Mouse (Mus musculus): Measurements from ENCODE around the gene Mrpl28.
A peak's percentile ranks its signal among the peaks of the same experiment; 100 is the strongest.
"Not testable (repeated sequence)": the region's sequence is repeated elsewhere in the genome, so short reads cannot be mapped to it uniquely, and the experiment has no call there.

Mrpl28 gene

DNA sequence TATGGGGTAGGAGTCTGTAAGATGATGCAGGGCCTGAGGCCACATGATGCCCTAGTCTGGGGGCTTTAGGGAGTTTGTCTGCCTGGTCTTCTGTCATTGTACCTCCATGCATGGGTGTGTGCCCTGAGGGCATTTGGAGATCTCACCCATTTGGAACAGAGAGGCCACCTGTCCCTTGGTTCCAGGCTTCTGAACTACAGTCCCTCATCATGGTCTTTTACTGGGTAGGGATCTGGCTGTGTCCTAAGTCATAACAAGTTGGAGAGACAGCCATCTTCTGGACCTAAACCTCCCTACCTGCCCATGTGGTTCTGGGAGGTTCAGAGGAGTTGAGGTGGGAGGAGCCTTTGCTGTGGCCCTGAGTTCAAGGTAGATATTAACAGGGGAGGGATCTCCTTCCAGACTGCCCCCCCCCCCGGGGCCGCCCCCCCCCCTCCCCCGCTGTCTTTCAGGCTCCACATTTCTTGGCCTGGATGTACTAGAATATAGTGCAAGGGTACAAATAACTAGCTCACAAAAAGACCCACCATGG, 7.3 kb upstream of the Mrpl28 start:
- no peak for DNase-seq (ENCODE audit: low spot score)

DNA sequence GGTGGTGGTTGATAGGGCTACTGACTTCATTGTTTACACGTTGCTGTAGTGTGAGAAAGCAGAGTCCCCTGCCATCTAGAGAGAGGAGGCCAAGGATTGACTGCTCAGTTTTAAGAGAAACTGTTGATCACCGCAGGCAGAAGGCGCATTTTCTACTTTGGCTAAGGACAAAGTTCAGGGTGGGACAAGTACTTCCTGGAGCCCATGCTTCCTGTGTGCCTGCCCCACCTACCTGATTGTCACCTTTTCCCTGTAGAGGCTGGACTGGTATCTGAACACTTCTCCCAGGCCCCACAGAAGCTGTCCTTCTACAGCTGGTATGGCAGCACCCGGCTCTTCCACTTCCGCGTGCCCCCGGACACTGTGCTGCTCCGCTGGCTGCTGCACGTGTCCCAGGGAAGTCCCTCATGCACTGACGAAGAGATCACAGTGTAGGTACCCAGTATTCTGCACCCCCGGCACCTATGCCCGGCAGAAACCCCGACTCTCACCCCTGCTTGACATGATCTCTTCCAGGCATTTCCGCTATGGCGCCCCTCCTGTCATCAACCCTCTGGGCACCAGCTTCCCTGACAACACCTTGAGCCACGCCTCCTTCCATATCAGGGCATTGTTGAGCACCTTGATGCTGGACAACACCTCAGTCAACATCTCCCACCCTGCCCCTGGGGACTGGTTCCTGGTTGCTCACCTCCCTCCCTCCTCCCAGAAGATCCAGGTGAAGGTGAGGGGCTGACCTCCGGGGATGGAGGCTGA, 6.6 kb upstream of the Mrpl28 start:
- no peak for DNase-seq (ENCODE audit: low spot score)

DNA sequence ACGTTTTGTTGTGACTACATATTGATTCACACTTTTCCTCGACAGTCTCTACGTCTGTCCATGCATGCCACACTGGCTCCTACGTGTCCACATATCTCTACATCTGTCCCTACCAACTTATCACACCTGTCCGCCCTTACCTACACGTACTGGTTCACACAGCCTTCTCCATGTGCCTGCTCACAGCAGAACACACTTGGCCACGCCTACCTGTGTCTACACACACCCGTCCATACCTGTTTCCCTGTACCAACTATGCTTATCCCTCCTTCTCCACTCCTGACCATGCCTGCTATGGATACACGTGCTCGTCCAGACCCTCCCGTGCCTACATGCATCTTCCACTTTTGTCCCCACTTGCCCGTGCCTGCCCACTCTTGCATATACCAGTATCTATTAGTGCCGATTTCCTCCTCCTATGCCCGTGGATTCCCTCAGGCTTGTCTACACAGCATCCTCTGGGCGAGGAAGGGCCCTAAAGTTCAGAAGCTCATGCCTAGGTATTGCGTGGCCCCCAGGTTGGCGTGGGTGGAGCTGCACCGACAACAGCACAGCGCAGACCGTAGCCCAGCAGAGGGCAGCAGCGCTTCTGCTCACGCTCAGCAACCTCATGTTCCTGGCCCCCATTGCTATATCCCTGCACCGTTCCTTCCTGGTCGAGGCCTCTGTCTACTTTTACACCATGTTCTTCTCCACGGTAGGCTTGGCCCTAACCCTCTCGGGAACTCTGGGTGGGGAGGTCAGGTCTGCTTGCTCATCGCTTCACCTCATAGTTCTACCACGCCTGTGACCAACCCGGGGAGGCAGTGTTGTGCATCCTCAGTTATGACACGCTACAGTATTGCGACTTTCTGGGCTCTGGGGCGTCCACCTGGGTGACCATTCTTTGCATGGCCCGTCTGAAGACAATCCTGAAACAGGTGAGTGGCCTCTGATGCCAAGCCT, 3.3 kb upstream of the Mrpl28 start:
- no peak for DNase-seq (ENCODE audit: low spot score)

DNA sequence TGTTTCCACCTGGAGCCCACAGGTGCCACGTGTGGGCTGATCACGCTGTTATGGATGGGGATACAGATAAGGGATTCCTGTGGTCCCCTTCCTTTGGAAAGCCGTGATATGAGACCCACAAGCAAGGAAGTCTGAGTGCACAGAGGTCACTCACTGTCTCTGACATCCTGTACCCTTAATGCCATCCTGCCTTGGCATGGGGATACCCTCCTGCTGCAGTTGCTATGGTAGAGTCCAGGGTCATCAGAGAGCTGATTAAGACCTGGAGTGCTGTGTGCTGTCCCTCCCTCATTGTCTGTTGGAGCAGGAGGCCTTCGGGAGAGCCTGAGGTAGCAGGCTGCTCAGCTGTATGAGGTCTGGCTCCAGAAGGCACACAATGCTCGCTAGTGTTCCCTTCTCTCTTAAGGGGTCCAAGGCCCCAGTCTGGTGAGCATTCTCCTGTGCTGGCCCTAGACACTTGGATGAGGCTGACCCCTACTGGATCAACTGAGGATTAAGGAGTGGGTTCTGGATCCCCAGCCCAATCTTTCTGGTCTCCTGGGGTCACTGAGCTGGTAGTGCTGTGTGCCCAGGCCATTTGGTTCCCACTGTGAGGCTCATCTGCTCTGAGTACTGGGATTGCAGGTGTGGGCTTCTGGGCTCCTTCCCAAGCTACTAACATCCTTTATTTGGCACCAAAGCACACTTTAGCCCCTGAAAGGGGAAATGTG, 714 bp upstream of the Mrpl28 start:
- no peak for DNase-seq (ENCODE audit: low spot score)

DNA sequence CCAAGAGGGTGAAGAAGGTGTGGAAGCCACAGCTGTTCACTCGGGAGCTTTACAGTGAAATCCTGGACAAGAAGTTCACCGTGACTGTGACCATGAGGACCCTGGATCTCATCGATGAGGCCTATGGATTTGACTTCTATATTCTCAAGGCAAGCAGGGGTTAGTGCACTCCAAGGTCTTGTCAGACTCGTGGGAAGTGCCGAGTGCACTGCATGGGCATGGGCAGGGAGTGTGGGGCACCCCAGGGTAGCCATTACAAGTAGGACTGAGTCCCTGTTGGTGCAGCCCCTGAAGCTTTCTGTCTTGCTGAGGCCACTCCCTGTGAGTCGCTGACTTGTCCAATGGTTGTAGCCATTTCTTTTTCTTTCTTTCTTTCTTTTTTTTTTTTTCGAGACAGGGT, 1.3 kb downstream of the Mrpl28 start:
- DNase-seq (ENCODE audit: low spot score), result no peak

DNA sequence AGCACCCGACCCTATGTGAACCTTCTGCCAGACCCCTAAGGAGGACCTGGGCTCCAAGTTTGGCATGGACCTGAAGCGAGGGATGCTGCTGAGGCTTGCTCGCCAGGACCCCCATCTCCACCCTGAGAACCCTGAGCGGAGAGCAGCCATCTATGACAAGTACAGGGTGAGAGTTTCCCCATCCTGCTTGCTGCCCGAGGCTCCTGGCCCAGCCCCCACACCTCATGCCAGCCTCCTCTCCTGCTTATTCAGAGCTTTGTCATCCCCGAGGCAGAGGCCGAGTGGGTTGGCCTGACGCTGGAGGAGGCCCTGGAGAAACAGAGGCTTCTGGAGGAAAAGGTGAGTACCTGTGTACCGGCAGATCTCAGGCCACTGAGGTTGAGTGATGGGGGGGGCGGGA, 1.9 kb downstream of the Mrpl28 start:
- DNase-seq (ENCODE audit: low spot score), result no peak

DNA sequence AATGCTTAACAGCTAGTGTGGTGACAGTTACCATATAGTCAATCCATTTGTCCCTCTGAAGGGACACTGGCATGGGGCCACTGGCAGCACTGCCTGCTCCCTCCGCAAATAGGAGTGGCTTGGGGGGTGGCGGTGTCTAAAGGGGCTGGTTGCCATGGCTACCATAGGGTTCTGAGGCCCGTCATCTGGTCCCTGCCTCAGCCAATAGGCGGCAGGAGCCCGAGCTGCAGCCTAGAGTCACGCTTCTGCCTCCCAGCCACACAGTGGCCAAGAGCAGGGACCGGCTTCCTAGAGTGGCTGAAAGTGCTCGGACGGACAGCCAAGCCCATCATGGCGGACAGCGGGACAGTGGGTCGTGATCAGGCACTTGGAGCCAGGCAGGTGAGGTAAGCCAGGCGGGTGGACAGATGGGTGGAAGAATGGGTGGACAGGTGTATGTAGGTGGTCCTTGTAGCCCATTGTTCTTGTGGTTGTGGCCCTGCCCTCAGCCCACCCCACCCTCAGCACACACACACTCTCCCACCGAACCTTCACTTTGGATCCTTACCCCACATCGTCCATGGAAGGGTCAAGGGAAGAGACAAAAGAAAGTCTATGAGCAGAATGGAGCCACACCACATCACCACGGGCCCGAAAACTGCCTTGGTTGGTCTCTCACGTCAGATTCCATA, 7.9 kb downstream of the Mrpl28 start:
- no peak for DNase-seq (ENCODE audit: low spot score)

DNA sequence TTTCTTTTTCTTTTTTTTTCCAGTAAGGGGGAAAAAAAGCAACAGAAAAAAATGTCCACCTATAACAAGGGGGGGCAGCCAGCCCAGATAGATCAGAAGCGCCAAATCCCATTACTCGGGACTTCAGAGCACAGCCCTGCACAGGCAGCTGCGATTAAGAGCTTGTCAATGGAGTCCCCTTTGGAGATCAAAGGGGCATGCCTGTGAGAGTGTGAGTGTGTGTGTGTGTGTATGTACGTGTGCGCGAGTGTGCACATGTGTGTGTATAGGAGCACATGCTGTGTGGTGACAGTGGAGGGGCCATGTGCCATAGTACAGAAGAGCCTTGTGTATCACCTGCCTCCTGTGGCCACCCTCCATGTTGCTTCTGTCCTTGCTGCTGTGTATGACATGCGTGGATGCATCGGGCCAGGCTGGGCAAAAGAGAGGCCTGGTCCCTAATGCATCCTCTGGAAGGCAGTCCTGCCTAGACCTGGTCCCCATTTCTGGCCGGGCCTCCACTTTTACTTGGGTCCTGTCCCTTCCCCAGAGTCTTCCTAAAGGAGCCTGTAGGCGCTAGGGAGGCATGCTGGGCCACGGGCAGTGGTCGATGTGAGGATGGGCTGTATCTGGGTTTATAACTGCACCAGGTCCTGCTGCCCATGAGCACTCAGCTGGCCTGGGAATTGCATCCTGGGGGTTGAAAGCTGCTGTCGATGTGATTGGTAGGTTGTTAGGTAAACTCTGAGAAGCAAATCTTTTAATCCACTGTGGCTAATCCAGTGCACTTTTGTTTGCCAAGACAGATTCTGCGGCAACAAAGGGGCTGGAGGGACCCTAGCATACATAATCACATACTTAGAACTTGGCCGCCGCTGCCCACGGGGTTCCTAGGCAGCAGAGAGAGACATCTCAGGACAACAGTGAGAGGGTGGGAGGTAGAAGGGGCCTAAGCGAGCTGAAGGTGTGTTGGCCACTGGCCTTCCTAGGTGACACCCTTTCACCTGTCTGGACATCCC, 8.9 kb downstream of the Mrpl28 start:
- DNase-seq (ENCODE audit: low spot score), result no peak

DNA sequence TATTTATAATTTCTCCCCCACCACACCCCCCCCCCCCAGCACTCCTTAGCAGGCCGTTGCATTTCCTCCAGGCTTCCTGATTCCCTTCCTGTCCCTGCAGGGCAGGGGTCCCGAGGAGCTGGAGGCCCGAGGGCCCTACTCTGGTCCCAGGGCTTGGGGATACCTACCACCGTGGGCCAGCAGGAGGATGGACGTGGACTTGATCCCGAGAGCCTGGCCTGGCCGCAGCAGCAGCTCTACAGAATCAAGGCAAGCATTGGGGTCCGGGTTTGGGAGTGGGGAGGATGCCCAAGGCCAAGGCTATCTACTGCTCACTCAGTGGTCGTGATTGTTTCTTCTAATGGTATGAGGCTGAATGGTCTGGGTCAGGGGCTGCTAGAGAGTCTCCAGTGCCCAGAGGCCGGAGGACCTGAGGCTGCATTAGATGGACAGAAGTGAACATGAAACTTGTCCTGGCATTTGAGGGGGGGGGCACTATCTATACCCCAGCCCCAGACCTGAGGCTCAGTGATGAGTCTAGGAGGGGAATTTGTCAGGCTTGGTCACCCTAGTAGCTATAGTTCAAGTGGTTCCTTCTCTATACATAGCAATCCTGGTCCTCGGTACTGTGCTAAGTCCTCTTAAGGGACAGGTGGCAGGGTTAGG, 13.9 kb downstream of the Mrpl28 start:
- no peak for DNase-seq (ENCODE audit: low spot score)

DNA sequence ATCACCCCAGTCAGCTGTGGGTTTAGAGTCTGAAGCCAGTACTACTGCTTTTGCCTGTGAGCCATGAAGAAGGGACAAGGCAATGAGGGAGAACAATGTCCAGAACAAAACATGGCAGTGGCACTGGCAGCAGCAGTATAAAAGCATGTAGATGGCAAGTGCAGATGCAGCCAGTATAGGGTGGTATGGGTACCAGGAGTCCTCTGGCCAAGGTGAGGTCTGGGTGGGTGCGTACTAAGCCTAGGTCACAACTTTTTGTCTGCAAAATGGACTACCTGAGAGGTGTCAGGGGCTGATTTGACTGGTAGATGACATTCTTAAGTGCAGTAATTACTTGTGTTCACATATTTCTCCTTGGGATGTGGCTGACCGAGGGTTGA, 14.4 kb downstream of the Mrpl28 start:
- DNase-seq (ENCODE audit: low spot score), result no peak

DNA sequence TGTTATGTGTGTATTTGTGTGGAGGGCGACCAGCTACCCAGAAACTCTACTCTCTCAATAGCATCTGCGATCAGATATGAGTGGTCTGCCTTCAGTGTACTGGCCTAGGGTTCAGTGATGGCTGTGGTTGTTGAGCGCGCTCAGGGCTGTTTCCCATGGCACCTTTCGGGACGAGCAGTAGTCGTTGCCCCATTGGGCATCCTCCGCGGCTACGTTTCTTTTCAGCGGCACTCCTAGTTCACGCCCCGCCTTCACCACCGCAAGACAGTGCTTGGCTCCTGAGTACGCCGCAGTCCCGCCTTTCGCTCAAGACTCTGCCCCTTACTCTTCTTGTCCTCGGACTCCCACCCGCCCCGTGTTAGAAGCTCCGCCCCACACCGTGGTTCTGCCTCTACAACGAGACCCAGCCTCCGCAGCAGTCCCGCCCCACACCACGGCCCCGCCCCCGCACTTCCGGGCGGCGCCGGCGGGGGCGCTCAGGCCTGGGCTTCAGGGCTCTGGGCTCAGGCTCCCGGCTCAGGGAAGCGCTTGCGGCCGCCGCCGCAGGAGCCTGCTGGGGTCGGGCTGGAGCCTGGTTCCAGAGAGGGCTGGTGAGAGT, 15.0 kb downstream of the Mrpl28 start, which contains the start of gene Axin1:
Gene Axin1, plus strand, starts transcription at position 450 of the 598 bp plus-strand sequence.
- DNase-seq (ENCODE audit: low spot score), result peak; percentile 87

DNA sequence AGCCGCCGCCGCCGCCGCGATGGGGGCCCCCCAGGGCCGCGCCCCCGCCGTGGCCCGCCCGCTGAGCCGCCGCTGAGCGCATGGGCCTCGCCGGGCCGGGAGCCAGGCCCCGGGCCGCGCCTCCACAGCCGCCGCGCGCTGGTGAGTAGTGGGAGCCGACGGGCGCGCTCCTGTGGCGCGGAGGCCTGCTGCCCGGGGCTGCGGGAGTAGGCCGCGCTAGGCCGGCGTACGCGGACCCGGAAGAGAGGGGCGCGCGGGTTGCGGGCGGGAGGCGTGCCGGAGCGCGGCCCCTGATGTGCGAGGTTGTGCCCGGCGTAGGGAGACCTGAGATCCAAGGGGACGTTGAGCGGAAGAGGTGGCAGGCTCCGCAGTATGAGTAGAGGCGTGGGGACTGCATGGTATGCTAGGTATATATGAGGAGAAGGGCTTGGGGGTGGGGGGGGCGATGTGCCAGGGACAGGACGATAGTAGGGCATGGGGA, 15.6 kb downstream of the Mrpl28 start:
- no peak for DNase-seq (ENCODE audit: low spot score)

DNA sequence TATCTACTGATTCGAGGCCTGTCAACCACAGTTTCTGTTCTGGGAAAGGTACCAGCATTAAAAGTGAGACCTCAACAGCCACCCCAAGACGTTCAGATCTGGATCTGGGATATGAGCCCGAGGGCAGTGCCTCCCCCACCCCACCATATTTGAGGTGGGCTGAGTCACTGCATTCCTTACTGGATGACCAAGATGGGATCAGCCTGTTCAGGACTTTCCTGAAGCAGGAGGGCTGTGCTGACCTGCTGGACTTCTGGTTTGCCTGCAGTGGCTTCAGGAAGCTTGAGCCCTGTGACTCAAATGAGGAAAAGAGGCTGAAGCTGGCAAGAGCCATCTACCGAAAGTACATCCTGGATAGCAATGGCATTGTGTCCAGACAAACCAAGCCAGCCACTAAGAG, 19.5 kb downstream of the Mrpl28 start:
- no peak for DNase-seq (ENCODE audit: low spot score)

DNA sequence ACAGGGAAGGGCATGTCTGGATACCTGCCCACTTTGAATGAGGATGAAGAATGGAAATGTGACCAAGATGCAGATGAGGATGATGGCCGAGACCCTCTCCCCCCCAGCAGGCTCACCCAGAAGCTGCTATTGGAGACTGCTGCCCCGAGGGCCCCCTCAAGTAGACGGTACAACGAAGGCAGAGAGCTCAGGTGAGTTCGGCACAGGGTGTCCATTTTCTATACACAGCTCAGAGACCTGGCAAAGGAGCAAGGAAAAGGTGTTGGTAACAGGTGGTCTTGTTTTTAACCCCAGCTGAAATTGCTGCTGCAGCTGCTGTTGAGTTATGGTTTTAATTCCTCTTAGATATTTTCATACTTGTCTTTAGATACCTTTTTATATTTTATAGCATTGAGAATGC, 20.1 kb downstream of the Mrpl28 start:
- DNase-seq (ENCODE audit: low spot score), result no peak

DNA sequence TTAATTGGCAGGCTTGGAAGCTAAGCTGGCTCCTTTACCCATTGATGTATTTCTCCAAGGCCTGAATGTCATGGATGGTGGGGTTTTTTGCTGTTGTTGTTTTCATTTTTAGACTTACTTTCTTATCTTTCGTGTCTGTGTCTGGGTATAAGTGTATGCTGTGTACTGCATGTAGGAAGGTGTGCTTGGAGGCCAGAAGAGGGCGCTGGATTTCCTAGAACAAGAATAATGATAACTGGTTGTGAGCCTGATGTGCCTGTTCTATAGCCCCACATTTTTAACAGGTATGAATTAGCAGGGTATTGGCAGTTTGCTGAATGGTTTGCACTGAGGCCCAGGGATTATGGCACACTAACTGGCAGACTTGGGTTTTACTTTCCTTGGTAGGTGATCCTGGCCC, 25.8 kb downstream of the Mrpl28 start:
- no peak for DNase-seq (ENCODE audit: low spot score)

DNA sequence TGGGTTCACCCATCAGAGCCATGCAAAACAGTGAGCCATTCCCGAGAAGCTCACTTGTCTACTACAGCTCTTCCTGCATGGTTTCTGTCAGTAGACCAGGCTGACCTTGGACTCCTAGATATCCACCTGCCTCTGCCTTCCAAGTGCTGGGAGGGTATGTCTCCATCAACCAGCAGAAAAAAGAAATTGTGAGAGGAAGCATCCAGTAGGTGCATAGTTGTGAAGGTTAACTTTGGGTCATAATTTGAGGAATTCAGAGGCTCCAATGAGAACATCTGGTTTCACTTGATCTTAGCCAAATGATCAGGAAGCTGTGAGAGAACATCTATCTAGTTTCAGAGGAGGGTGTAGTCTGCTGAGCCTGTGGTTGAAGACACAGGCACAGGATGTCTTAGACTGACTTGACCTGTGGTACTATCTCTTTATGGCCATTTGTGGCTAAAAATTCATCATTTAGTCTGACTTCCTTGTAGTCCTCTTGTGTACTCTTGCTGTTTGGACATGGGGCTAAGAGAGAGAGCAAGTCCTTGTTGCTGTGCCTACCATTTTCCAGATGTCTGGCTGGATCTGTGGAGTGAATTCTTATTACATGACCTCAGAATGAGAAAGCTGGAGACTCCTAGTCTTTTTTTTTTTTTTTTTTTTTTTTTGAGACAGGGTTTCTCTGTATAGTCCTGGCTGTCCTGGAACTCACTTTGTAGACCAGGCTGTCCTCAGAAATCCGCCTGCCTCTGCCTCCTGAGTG, 28.8 kb downstream of the Mrpl28 start:
- no peak for DNase-seq (ENCODE audit: low spot score)

DNA sequence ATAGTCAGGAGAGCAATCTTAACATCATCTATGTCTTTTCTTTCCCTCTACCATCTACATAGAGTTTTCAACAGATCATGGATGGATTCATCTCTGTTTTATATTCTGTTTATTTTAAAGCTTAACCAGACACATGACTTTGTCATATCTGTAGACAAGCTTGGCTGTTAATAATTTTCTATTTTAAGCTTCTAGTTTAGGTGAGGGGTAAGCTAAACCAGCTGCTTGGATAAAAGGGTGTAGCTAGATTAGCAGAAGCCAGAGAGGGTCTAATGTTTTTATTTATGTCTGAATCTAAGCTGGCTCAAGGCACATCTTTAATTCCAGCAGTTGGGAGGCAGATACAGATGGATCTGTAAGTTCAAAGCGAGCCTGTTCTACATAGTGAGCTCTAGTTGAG, 39.4 kb downstream of the Mrpl28 start:
- DNase-seq (ENCODE audit: low spot score), result no peak

DNA sequence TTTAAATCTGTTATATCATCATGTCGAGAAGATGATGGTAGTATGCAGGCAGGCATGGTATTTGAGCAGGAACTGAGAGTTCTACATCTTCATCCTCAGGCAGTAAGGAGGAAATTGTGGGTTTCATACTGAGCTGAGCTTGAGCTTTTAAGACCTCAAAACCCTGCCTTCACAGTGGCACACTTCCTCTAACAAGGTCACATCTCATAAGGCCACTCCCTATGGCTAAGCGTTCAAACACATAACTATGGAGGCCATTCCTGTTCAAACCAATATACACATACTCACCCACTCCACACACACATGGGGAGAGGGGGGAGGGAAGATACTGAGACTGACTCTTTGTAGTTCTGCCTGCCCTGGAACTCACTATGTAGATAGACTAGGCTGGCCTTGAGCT, 44.7 kb downstream of the Mrpl28 start:
- no peak for DNase-seq (ENCODE audit: low spot score)

DNA sequence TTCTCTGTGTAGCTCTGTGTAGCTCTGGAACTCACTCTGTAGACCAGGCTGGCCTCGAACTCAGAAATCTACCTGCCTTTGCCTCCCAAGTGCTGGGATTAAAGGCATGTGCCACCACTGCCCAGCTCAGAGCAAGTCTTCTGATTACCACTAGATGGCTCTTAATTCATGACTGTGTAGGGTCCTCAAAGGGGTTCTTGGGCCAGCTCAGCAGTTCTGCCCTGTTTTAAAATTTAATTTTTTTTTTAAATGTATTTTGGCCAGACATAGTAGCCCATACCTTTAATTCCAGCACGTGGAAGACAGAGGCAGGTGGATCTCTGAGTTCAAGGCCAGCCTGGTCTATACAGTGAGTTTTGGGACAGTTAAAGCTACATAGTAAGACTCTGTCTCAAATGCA, 51.9 kb downstream of the Mrpl28 start:
- DNase-seq (ENCODE audit: low spot score), result not testable (repeated sequence)
